25 mouse cellular contexts compared by ENCODE assay signal in the genomic region with DNA sequence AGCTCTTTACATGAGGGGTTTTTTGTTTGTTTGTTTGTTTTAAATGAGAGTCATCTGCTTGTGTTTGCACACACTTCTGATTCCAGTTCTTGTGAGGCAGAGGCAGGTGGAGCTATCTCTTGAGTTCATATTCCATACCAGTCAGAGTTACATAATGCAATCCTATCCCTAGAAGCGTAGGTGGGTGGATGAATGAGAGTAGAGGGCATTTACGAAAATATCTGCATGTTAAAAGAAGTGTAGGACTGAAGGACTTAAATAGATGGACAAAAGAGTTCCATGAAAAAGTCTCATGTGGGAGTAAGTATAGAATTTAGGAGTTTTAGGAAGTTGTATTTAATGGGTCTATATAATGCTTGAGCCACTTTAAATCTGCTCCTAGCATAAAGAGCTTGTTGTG. TPM values are rescaled to one million over a fixed set of nuclear protein-coding genes. Genes with fewer than 3 reads are reported as not detected.
DNase-seq lines count a peak whose midpoint lies in the region; ATAC-seq and TF ChIP-seq lines count a peak whose summit lies in the region.
"Had no signal": no experiment of that assay in that cellular context is flagged by ENCODE, and none has a peak within 500 bp of the region (broad histone marks: within the 10 kb centered on the region; RNA-seq: fewer than 3 reads in every experiment).

No protein-coding gene starts in this region.

- peak; percentile 21; the same call in 1 of the 2 replicates for ATAC-seq in frontal cortex, adult (ENCODE audit: low TSS enrichment)
- no peak for ATAC-seq in heart, embryonic 15.5 days (replicated peaks; ENCODE audit: insufficient number of reproducible peaks, insufficient read depth, low FRiP score, low read depth)
- no peak for ATAC-seq in erythroblast, adult 5-6 weeks (replicated peaks; ENCODE audit: low FRiP score, poor library complexity, severe bottlenecking)
- ATAC-seq: activated CD4-positive, CD25-positive, alpha-beta regulatory T cell, adult 4 months; CD4-positive, CD25-positive, alpha-beta regulatory T cell, adult 4 months; forebrain, embryonic 13.5 days; forebrain, embryonic 15.5 days; Patski had no signal

- no peak for TF ChIP-seq CTCF in left cerebral cortex, adult 2 months (IDR thresholded peaks at IDR 0.05)

- WGBS in heart, embryonic 15.5 days = 92% methylated on average over 2 of the region's 2 CpGs

- no peak overlapping the region for H3K9ac ChIP-seq in heart, embryonic 15.5 days
- H3K9ac ChIP-seq: embryonic facial prominence, embryonic 13.5 days; embryonic facial prominence, embryonic 15.5 days; forebrain, embryonic 13.5 days; forebrain, embryonic 15.5 days had no signal

- H3K4me1 ChIP-seq in heart, embryonic 15.5 days (replicated peaks) = peaks cover 45% of the 10 kb centered on the region
- H3K4me1 ChIP-seq: embryonic facial prominence, embryonic 13.5 days; embryonic facial prominence, embryonic 15.5 days; forebrain, embryonic 13.5 days; forebrain, embryonic 15.5 days had no signal

- intact Hi-C loops in left cerebral cortex, adult 2 months (cut with DNase I) = no loop called here
- intact Hi-C loops in left cerebral cortex, postnatal 36 days (cut with DNase I) = no loop called here

- H3K4me2 ChIP-seq in heart, embryonic 15.5 days = no peak overlapping the region
- H3K4me2 ChIP-seq: embryonic facial prominence, embryonic 13.5 days; embryonic facial prominence, embryonic 15.5 days; forebrain, embryonic 13.5 days; forebrain, embryonic 15.5 days had no signal

- DNase-seq in frontal cortex, postnatal 10 days (ENCODE audit: low spot score in 2 of 2) = no peak
- no peak for DNase-seq in heart, postnatal 4 days
- no peak for DNase-seq in left cerebral cortex, adult 2 months (ENCODE audit: extremely low spot score in 1 of 2, low spot score in 2 of 2)
- DNase-seq in left cerebral cortex, postnatal 36 days (ENCODE audit: low spot score in 2 of 2) = no peak
- DNase-seq: adrenal gland, adult 8-10 months; B cell, adult 2 months; cerebellum, adult 11 months; cerebellum, adult 18-20 months; cerebellum, adult 8-10 months; cerebellum, adult 9-11 months; cerebellum, postnatal 14 days; cerebellum, postnatal 36 days; embryo, embryonic 11 days had no signal

- H3K9me3 ChIP-seq in heart, embryonic 15.5 days (replicated peaks) = no peaks in the 10 kb centered on the region
- H3K9me3 ChIP-seq: embryonic facial prominence, embryonic 13.5 days; embryonic facial prominence, embryonic 15.5 days; forebrain, embryonic 13.5 days; forebrain, embryonic 15.5 days; G1E had no signal

- no peak overlapping the region for H3K4me3 ChIP-seq in heart, embryonic 15.5 days
- no peak overlapping the region for H3K4me3 ChIP-seq in left cerebral cortex, adult 2 months
- H3K4me3 ChIP-seq: embryonic facial prominence, embryonic 13.5 days; embryonic facial prominence, embryonic 15.5 days; forebrain, embryonic 13.5 days; forebrain, embryonic 15.5 days had no signal

- no peaks in the 10 kb centered on the region for H3K27me3 ChIP-seq in heart, embryonic 15.5 days
- H3K27me3 ChIP-seq: CH12.LX; embryonic facial prominence, embryonic 13.5 days; embryonic facial prominence, embryonic 15.5 days; forebrain, embryonic 13.5 days; forebrain, embryonic 15.5 days; Patski had no signal

- peaks cover 69% of the 10 kb centered on the region for H3K36me3 ChIP-seq in heart, embryonic 15.5 days

- H3K27ac ChIP-seq in heart, embryonic 15.5 days = peak overlapping the region; percentile 86; the same call in 1 of the 2 replicates
- peak overlapping the region; percentile 26 for H3K27ac ChIP-seq in left cerebral cortex, adult 2 months
- H3K27ac ChIP-seq: embryonic facial prominence, embryonic 13.5 days; embryonic facial prominence, embryonic 15.5 days; forebrain, embryonic 13.5 days; forebrain, embryonic 15.5 days had no signal

RNA-seq across cellular contexts. Expression of a gene that starts 40.4 kb away (rescaled TPM):
- 18.4 and 28.4 TPM in 2 replicates for polyA plus RNA-seq in heart, embryonic 15.5 days (2015; fragmentation: Nextera tagmentation; extraction: Ambion mirVana)
- 10 to 100 TPM; 54.7 to 60.1 TPM for total RNA-seq in heart, postnatal 4 days (2021)
- 100 to 1,000 TPM; 136 to 167 TPM for total RNA-seq in left cerebral cortex, adult 2 months (2021)
- total RNA-seq in left cerebral cortex, postnatal 36 days (2021) = 100 to 1,000 TPM; 156 to 161 TPM
- 6.1 and 24.7 TPM in 2 replicates for total RNA-seq in erythroblast, adult 5-6 weeks (2015; ENCODE audit: low replicate concordance)
- 4.7 and 13.3 TPM in 2 replicates for total RNA-seq in erythroblast, adult 5-6 weeks (2017; ENCODE audit: low replicate concordance)
